Mouse (Mus musculus) hematopoietic stem cell, adult 5-6 weeks (primary cell): ENCODE measurements around the gene A930033H14Rik. TPM values are rescaled to one million over a fixed set of nuclear protein-coding genes. Genes with fewer than 3 reads are reported as not detected.

Source experiments
- ATAC-seq, 2 experiments: fragments of 125-278 bp in 1 of 2; replicated peaks in 1 of 2; 2 replicates each; pipeline ENCODE4 v1.8.0; 2016 to 2017; ENCODE audit warnings: inconsistent platforms in 2 of 2, mild to moderate bottlenecking in 2 of 2, moderate number of reproducible peaks in 2 of 2, low read depth in 1 of 2, moderate TSS enrichment in 1 of 2; ENCODE audit not compliant: low FRiP score in 2 of 2, poor library complexity in 2 of 2, severe bottlenecking in 2 of 2, insufficient read depth in 1 of 2, low TSS enrichment in 1 of 2
- total RNA-seq: library from RNA; stranded (forward); fragments of 172-1452, 232-1000 nt; gene quantifications from 2 replicates; pipeline ENCODE4 v1.2.3, GENCODE M21; 2017

The A930033H14Rik gene
- total RNA-seq, 1 experiment from 2014 or later: 2.9 TPM

GRCm38 (mm10) chr10:69245151-69245550, 32.3 kb upstream of the A930033H14Rik start:
- ATAC-seq: no peak

- ATAC-seq: no peak
These were observed 27.6 kb upstream of the A930033H14Rik start for GRCm38 (mm10) chr10:69240530-69240929.

GRCm38 (mm10) chr10:69238311-69238710, 25.4 kb upstream of the A930033H14Rik start:
- no peak for ATAC-seq

- ATAC-seq: no peak
These were observed 24.9 kb upstream of the A930033H14Rik start for GRCm38 (mm10) chr10:69237781-69238180.

GRCm38 (mm10) chr10:69237185-69237584, 24.3 kb upstream of the A930033H14Rik start:
- no peak for ATAC-seq

- ATAC-seq: no peak
These were observed 13.1 kb upstream of the A930033H14Rik start for GRCm38 (mm10) chr10:69225951-69226350.

- no peak for ATAC-seq
These were observed 12.6 kb upstream of the A930033H14Rik start for GRCm38 (mm10) chr10:69225471-69225870.

- ATAC-seq: no peak
These were observed 11.4 kb upstream of the A930033H14Rik start for GRCm38 (mm10) chr10:69224276-69224675.

GRCm38 (mm10) chr10:69223232-69223631, 10.3 kb upstream of the A930033H14Rik start:
- ATAC-seq: no peak

GRCm38 (mm10) chr10:69221955-69222354, 9.1 kb upstream of the A930033H14Rik start:
- peak; percentile 78 to 85 for ATAC-seq

- no peak for ATAC-seq
These were observed 8.2 kb upstream of the A930033H14Rik start for GRCm38 (mm10) chr10:69221148-69221547.

GRCm38 (mm10) chr10:69220296-69220695, 7.4 kb upstream of the A930033H14Rik start:
- no peak for ATAC-seq

- no peak for ATAC-seq
These were observed 6.4 kb upstream of the A930033H14Rik start for GRCm38 (mm10) chr10:69219289-69219626.

- no peak for ATAC-seq
These were observed 5.8 kb upstream of the A930033H14Rik start for GRCm38 (mm10) chr10:69218458-69219288.

- no peak for ATAC-seq
These were observed 4.3 kb upstream of the A930033H14Rik start for GRCm38 (mm10) chr10:69217127-69217690.

- ATAC-seq: no peak
These were observed 1.1 kb upstream of the A930033H14Rik start for GRCm38 (mm10) chr10:69213986-69214385.

GRCm38 (mm10) chr10:69213451-69213877, 566 bp upstream of the A930033H14Rik start:
- ATAC-seq: peak; percentile 15 to 26; a peak in 3 of 4 replicates

- peak; percentile 8; a peak in 2 of 4 replicates for ATAC-seq
These were observed 922 bp downstream of the A930033H14Rik start for GRCm38 (mm10) chr10:69211976-69212375.

- ATAC-seq: peak; percentile 41 to 60
These were observed 1.3 kb downstream of the A930033H14Rik start for GRCm38 (mm10) chr10:69211560-69211959.
